Mouse (Mus musculus) embryonic facial prominence, embryonic 15.5 days (tissue): Measurements from ENCODE around the gene Cd47. TPM values are rescaled to one million over a fixed set of nuclear protein-coding genes. Genes with fewer than 3 reads are reported as not detected.
A peak's percentile ranks its signal among the peaks of the same experiment; 100 is the strongest.

ENCODE experiments used
- ATAC-seq: fragments of 200-750 bp; cut with Nextera tagmentation; 2 replicates; pipeline ENCODE4 v1.8.0; 2017; ENCODE audit warnings: low read depth, moderate TSS enrichment; ENCODE audit not compliant: insufficient number of reproducible peaks, low FRiP score, low TSS enrichment
- H3K27ac ChIP-seq: fragments of 300-500 bp; sonication (generic); replicated peaks from 2 replicates; pipeline ENCODE4 v1.5.1; 2015; ENCODE audit warnings: mild to moderate bottlenecking, inconsistent platforms
- H3K27me3 ChIP-seq: fragments of 300-500 bp; sonication (generic); 2 replicates; pipeline ENCODE4 v1.6.1; 2015; ENCODE audit warnings: inconsistent platforms
- H3K36me3 ChIP-seq: fragments of 300-500 bp; sonication (generic); 2 replicates; pipeline ENCODE4 v1.6.1; 2015; ENCODE audit warnings: mild to moderate bottlenecking, inconsistent platforms
- H3K4me1 ChIP-seq: fragments of 300-500 bp; sonication (generic); 2 replicates; pipeline ENCODE4 v1.6.1; 2015; ENCODE audit warnings: inconsistent platforms
- H3K4me2 ChIP-seq: fragments of 300-500 bp; sonication (generic); replicated peaks from 2 replicates; pipeline ENCODE4 v1.6.1; 2015; ENCODE audit warnings: mild to moderate bottlenecking, inconsistent platforms
- H3K4me3 ChIP-seq: fragments of 300-500 bp; sonication (generic); replicated peaks from 2 replicates; pipeline ENCODE4 v1.5.1; 2015; ENCODE audit warnings: mild to moderate bottlenecking, inconsistent platforms
- H3K9ac ChIP-seq: fragments of 300-500 bp; sonication (generic); 2 replicates; pipeline ENCODE4 v1.6.1; 2015; ENCODE audit warnings: inconsistent platforms
- H3K9me3 ChIP-seq: fragments of 300-500 bp; sonication (generic); replicated peaks from 2 replicates; pipeline ENCODE4 v1.6.1; 2016; ENCODE audit warnings: inconsistent platforms
- WGBS: fragments of 180-500 bp; shearing (Covaris S2); methylation state at CpG from one replicate; pipeline ENCODE4 v1.1.7; 2015; 5-methylcytosine and 5-hydroxymethylcytosine counted together
- polyA plus RNA-seq: library from polyadenylated mRNA; unstranded; fragments of >200 nt; fragmentation: Nextera tagmentation; extraction: Ambion mirVana; gene quantifications from 2 replicates; pipeline ENCODE4 v1.2.1, GENCODE M21; 2015

The Cd47 gene
- polyA plus RNA-seq, 1 experiment from 2014 or later = 109 TPM

- Histone ChIP-seq H3K9ac (no peak overlapping the region), H3K4me3 (no peak overlapping the region), H3K27me3 (no peaks in the 10 kb centered on the region), H3K9me3 (no peaks in the 10 kb centered on the region), H3K27ac (no peak overlapping the region), H3K4me1 (no peaks in the 10 kb centered on the region), H3K36me3 (no peaks in the 10 kb centered on the region), H3K4me2 (no peak overlapping the region)
- 69% methylated on average over 1 of the region's 1 CpGs for WGBS
- ATAC-seq = no peak
Measured at GRCm38 (mm10) chr16:49941031-49941430, 140.7 kb downstream of the Cd47 start.

GRCm38 (mm10) chr16:49943726-49944125 is 143.4 kb downstream of the Cd47 start:
- 89% methylated on average over 1 of the region's 1 CpGs for WGBS

GRCm38 (mm10) chr16:49945084-49945483 is 144.8 kb downstream of the Cd47 start:
- ATAC-seq = no peak
- WGBS = 77% methylated on average over 5 of the region's 5 CpGs
- Histone ChIP-seq H3K27ac (no peak overlapping the region), H3K27me3 (no peaks in the 10 kb centered on the region), H3K4me3 (no peak overlapping the region), H3K9ac (no peak overlapping the region), H3K36me3 (no peaks in the 10 kb centered on the region), H3K4me2 (no peak overlapping the region), H3K9me3 (no peaks in the 10 kb centered on the region), H3K4me1 (no peaks in the 10 kb centered on the region)

More at GRCm38 (mm10) chr16:49943726-49944125, 143.4 kb downstream of the Cd47 start:
- Histone ChIP-seq H3K4me3 (no peak overlapping the region), H3K36me3 (no peaks in the 10 kb centered on the region), H3K4me2 (no peak overlapping the region), H3K27ac (no peak overlapping the region), H3K9ac (no peak overlapping the region), H3K27me3 (no peaks in the 10 kb centered on the region), H3K4me1 (no peaks in the 10 kb centered on the region), H3K9me3 (no peaks in the 10 kb centered on the region)
- no peak for ATAC-seq

- no peak overlapping the region for H3K9ac ChIP-seq
- WGBS = 85% methylated on average over 3 of the region's 3 CpGs
- 0 out of 2 replicates have a peak, but pooled peaks cover 8% of the 10 kb centered on the region for H3K4me1 ChIP-seq
- H3K4me3 ChIP-seq = no peak overlapping the region
- no peaks in the 10 kb centered on the region for H3K9me3 ChIP-seq
- no peak for ATAC-seq
- H3K27ac ChIP-seq = no peak overlapping the region
- H3K4me2 ChIP-seq = no peak overlapping the region
- H3K27me3 ChIP-seq = no peaks in the 10 kb centered on the region
- H3K36me3 ChIP-seq = no peaks in the 10 kb centered on the region
Measured at GRCm38 (mm10) chr16:49947049-49947448, 146.7 kb downstream of the Cd47 start.

- Histone ChIP-seq H3K36me3 (no peaks in the 10 kb centered on the region), H3K4me3 (no peak overlapping the region), H3K9ac (no peak overlapping the region), H3K27me3 (no peaks in the 10 kb centered on the region), H3K4me2 (no peak overlapping the region), H3K4me1 (0 out of 2 replicates have a peak, but pooled peaks cover 8% of the 10 kb centered on the region), H3K9me3 (no peaks in the 10 kb centered on the region), H3K27ac (no peak overlapping the region)
- ATAC-seq = no peak
- WGBS = 94% methylated on average over 7 of the region's 7 CpGs
Measured at GRCm38 (mm10) chr16:49947610-49948009, 147.3 kb downstream of the Cd47 start.

GRCm38 (mm10) chr16:49948287-49948686 is 148.0 kb downstream of the Cd47 start:
- Histone ChIP-seq H3K27ac (no peak overlapping the region), H3K9ac (no peak overlapping the region)
- 73% methylated on average over 3 of the region's 3 CpGs for WGBS

GRCm38 (mm10) chr16:49949261-49949660 is 148.9 kb downstream of the Cd47 start:
- WGBS = 51% methylated on average over 4 of the region's 4 CpGs
- Histone ChIP-seq H3K27ac (no peak overlapping the region), H3K27me3 (no peaks in the 10 kb centered on the region), H3K4me3 (no peak overlapping the region), H3K9ac (no peak overlapping the region), H3K9me3 (no peaks in the 10 kb centered on the region), H3K36me3 (no peaks in the 10 kb centered on the region), H3K4me1 (peaks cover 11% of the 10 kb centered on the region; the same call in 1 of the 2 replicates), H3K4me2 (no peak overlapping the region)
- no peak for ATAC-seq

More at GRCm38 (mm10) chr16:49948287-49948686, 148.0 kb downstream of the Cd47 start:
- H3K4me2 ChIP-seq = no peak overlapping the region
- H3K36me3 ChIP-seq = no peaks in the 10 kb centered on the region
- no peak overlapping the region for H3K4me3 ChIP-seq
- no peak for ATAC-seq
- H3K27me3 ChIP-seq = no peaks in the 10 kb centered on the region
- H3K9me3 ChIP-seq = no peaks in the 10 kb centered on the region
- 0 out of 2 replicates have a peak, but pooled peaks cover 8% of the 10 kb centered on the region for H3K4me1 ChIP-seq

GRCm38 (mm10) chr16:49950340-49950739 is 150.0 kb downstream of the Cd47 start:
- no peak for ATAC-seq
- Histone ChIP-seq H3K4me3 (no peak overlapping the region), H3K4me1 (peaks cover 11% of the 10 kb centered on the region; the same call in 1 of the 2 replicates), H3K27me3 (no peaks in the 10 kb centered on the region), H3K4me2 (no peak overlapping the region), H3K9me3 (no peaks in the 10 kb centered on the region), H3K36me3 (no peaks in the 10 kb centered on the region), H3K27ac (no peak overlapping the region), H3K9ac (no peak overlapping the region)
- WGBS = 68% methylated on average over 2 of the region's 2 CpGs

- no peak overlapping the region; the same call in 1 of the 2 replicates for H3K27ac ChIP-seq
- 56% methylated on average over 2 of the region's 2 CpGs for WGBS
Measured at GRCm38 (mm10) chr16:49951288-49951691, 151.0 kb downstream of the Cd47 start.

GRCm38 (mm10) chr16:49951925-49952523 is 151.7 kb downstream of the Cd47 start:
- peaks cover 11% of the 10 kb centered on the region; the same call in 1 of the 2 replicates for H3K4me1 ChIP-seq
- no peak overlapping the region for H3K4me2 ChIP-seq
- no peaks in the 10 kb centered on the region for H3K27me3 ChIP-seq
- no peaks in the 10 kb centered on the region for H3K36me3 ChIP-seq
- H3K4me3 ChIP-seq = no peak overlapping the region
- ATAC-seq = peak; percentile 29; the same call in 1 of the 2 replicates
- no peaks in the 10 kb centered on the region for H3K9me3 ChIP-seq
- WGBS = 76% methylated on average over 8 of the region's 8 CpGs
- no peak overlapping the region; the same call in 1 of the 2 replicates for H3K27ac ChIP-seq
- H3K9ac ChIP-seq = no peak overlapping the region

More at GRCm38 (mm10) chr16:49951288-49951691, 151.0 kb downstream of the Cd47 start:
- ATAC-seq = no peak
- no peak overlapping the region for H3K4me3 ChIP-seq
- no peak overlapping the region for H3K9ac ChIP-seq
- no peak overlapping the region for H3K4me2 ChIP-seq
- no peaks in the 10 kb centered on the region for H3K27me3 ChIP-seq
- no peaks in the 10 kb centered on the region for H3K36me3 ChIP-seq
- peaks cover 11% of the 10 kb centered on the region; the same call in 1 of the 2 replicates for H3K4me1 ChIP-seq
- no peaks in the 10 kb centered on the region for H3K9me3 ChIP-seq

- peaks cover 11% of the 10 kb centered on the region; the same call in 1 of the 2 replicates for H3K4me1 ChIP-seq
- no peak overlapping the region for H3K9ac ChIP-seq
- H3K27ac ChIP-seq = peak overlapping the region; percentile 44; the same call in 1 of the 2 replicates
- no peak overlapping the region for H3K4me2 ChIP-seq
- H3K36me3 ChIP-seq = no peaks in the 10 kb centered on the region
- no peaks in the 10 kb centered on the region for H3K9me3 ChIP-seq
- ATAC-seq = peak; percentile 51; the same call in 1 of the 2 replicates
- no peak overlapping the region for H3K4me3 ChIP-seq
- no peaks in the 10 kb centered on the region for H3K27me3 ChIP-seq
- WGBS = 41% methylated on average over 3 of the region's 3 CpGs
Measured at GRCm38 (mm10) chr16:49953817-49954216, 153.5 kb downstream of the Cd47 start.

GRCm38 (mm10) chr16:49954909-49955308 is 154.6 kb downstream of the Cd47 start:
- H3K4me1 ChIP-seq = peaks cover 11% of the 10 kb centered on the region; the same call in 1 of the 2 replicates
- no peak overlapping the region for H3K4me3 ChIP-seq
- no peaks in the 10 kb centered on the region for H3K9me3 ChIP-seq
- H3K9ac ChIP-seq = no peak overlapping the region
- ATAC-seq = no peak
- H3K36me3 ChIP-seq = no peaks in the 10 kb centered on the region
- 95% methylated on average over 10 of the region's 10 CpGs for WGBS
- no peak overlapping the region for H3K27ac ChIP-seq
- H3K4me2 ChIP-seq = no peak overlapping the region
- H3K27me3 ChIP-seq = no peaks in the 10 kb centered on the region
